Mouse (Mus musculus) neutrophil, adult 5-6 weeks (primary cell): ENCODE results near the gene Evx1. TPM values are rescaled to one million over a fixed set of nuclear protein-coding genes. Genes with fewer than 3 reads are reported as not detected.
"Not testable (repeated sequence)": the region's sequence is repeated elsewhere in the genome, so short reads cannot be mapped to it uniquely, and the experiment has no call there.

Experiments
- ATAC-seq: fragments of 151-379, 151-347 bp; 2 replicates; pipeline ENCODE4 v1.8.0; 2017; ENCODE audit warnings: mild to moderate bottlenecking, moderate TSS enrichment; ENCODE audit not compliant: insufficient number of reproducible peaks, poor library complexity, low FRiP score, severe bottlenecking; ENCODE audit errors: extremely low read depth
- total RNA-seq: library from RNA; stranded (forward); fragments of 200-1000 nt; gene quantifications from 2 replicates; pipeline ENCODE4 v1.2.3, GENCODE M21; 2017

Evx1 gene
- total RNA-seq, 1 experiment from 2014 or later, result not detected

GRCm38 (mm10) chr6:52317461-52318180 is 4.3 kb downstream of the Evx1 start:
- no peak for ATAC-seq

DNA sequence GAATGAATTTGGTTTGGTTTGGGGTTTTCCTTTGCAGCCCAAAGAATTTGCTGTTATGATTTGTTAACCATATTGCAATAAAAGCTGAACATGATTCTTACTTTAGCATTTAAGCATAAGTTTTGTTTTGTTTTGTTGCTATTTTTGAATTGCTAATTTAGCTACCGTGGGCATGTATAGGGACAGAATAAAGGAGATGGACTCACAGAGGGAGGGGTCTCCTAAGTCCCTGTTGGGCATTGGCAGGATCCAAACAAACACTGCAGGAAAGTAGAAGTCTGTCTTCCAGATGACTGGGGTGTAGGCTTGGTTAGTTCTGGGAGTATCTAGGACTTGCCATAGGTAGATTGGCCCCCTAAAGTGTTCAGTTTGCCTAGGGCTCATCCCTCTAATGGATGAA is 5.0 kb downstream of the Evx1 start:
- ATAC-seq, result no peak

- no peak for ATAC-seq
These were observed 6.8 kb downstream of the Evx1 start for GRCm38 (mm10) chr6:52319956-52320690.

- no peak for ATAC-seq
These were observed 7.9 kb downstream of the Evx1 start for GRCm38 (mm10) chr6:52320966-52321825.

DNA sequence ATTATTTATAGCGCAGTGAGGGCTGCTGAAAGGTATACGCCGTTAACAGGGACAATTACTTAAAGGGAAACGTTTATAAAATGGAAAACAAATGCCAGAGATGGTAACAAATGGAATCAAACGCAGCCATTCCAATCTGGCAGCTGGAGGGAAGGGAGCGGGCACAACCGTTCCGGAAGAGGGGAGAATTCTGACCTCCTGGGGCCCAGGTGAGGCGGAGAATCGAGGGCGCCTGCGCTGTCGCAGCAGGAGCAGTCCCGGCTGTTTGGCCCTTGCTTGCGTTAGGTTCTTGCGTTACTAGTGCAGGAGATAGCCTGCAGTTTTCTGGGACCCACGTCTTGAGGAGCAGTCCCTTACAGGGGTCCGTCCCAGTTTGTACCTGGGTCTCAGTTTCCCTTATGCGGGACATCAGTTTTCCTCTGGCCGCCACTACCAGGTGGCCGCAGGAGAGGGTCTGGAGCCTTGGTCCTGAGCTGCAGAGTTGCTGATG is 8.6 kb downstream of the Evx1 start:
- no peak for ATAC-seq

GRCm38 (mm10) chr6:52322721-52323215 is 9.5 kb downstream of the Evx1 start:
- ATAC-seq, result no peak

GRCm38 (mm10) chr6:52323292-52323691 is 10.0 kb downstream of the Evx1 start:
- no peak for ATAC-seq

- no peak for ATAC-seq
These were observed 10.8 kb downstream of the Evx1 start for GRCm38 (mm10) chr6:52324061-52324460.

GRCm38 (mm10) chr6:52346816-52347215 is 33.5 kb downstream of the Evx1 start:
- ATAC-seq, result not testable (repeated sequence)

GRCm38 (mm10) chr6:52366021-52366420 is 52.7 kb downstream of the Evx1 start:
- no peak for ATAC-seq

DNA sequence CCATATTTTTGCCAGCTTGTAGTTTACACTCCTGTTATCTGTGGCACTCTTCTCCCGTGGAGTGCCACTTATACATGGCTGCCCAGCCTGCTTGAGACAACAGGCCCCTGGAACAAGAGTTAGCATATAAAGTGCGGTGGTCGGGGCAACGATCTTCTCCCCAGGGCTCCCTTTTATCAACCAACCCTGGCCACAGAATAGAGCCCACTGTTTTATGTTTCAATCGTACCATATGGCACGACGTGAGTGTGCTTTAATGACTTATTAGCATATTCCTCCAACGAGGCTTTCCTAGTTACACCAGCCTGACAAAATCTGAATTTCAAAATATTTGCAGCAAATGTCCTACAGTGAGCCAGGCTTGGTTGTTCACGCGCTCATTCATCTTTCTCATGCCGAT is 53.2 kb downstream of the Evx1 start:
- ATAC-seq, result no peak

DNA sequence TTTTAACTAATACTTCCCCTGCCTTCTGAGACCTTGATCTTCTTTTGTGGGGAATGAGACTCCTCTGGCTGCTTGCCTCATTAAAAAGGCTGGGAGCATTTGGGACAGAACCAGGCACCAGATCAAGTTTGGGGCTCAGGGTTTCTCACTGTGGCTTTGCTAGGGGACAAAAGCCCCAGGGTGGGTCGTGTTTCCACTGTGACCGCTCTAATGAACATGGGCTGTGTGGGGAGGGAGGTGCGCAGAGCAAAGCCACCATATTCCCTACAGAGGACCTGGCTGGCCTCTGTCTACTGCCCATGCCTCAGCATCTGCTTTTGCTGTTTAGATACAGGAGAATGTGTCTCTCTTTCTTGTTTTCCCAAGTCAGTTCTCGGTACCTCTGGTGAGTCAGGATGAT is 53.8 kb downstream of the Evx1 start:
- no peak for ATAC-seq

Other genes with a start within 250 kb of the Evx1 start
- not detected in 2 replicates for gene Hoxa1, start 155.2 kb upstream of the Evx1 start, total RNA-seq
- not detected in 2 replicates for gene Hoxa2, start 148.7 kb upstream of the Evx1 start, total RNA-seq
- gene 5730596B20Rik, start 136.0 kb upstream of the Evx1 start, total RNA-seq, result not detected in 2 replicates
- gene Hoxa4, start 121.7 kb upstream of the Evx1 start, total RNA-seq, result not detected in 2 replicates
- gene Hoxa5, start 108.9 kb upstream of the Evx1 start, total RNA-seq, result not detected in 2 replicates
- gene Hoxa6, start 104.8 kb upstream of the Evx1 start, total RNA-seq, result not detected in 2 replicates
- gene Hoxa3, start 100.2 kb upstream of the Evx1 start, total RNA-seq, result not detected in 2 replicates
- gene Gm28308, start 100.2 kb upstream of the Evx1 start, total RNA-seq, result not detected in 2 replicates
- 0.61 TPM in 1 of 2 replicates, not detected in the other for gene Hoxa7, start 91.6 kb upstream of the Evx1 start, total RNA-seq
- gene Hoxa9, start 82.4 kb upstream of the Evx1 start, total RNA-seq, result not detected in 2 replicates
- gene Hoxa10, start 72.6 kb upstream of the Evx1 start, total RNA-seq, result not detected in 2 replicates
- not detected in 2 replicates for gene Hoxa11, start 67.7 kb upstream of the Evx1 start, total RNA-seq
- not detected in 2 replicates for gene Hoxa13, start 52.6 kb upstream of the Evx1 start, total RNA-seq